Mouse (Mus musculus): Measurements from ENCODE around the gene Abat.

GRCm38 (mm10) chr16:8520525-8520924 lies 7.3 kb downstream of the Abat start:
- TF ChIP-seq MAX (IDR thresholded peaks at IDR 0.05) (no peak), MYOG (IDR thresholded peaks at IDR 0.05; ENCODE audit: control insufficient read depth, extremely low read depth, insufficient read length) (no peak), CTCF (IDR thresholded peaks at IDR 0.05; ENCODE audit: control insufficient read depth, insufficient read depth, insufficient read length) (no peak)

All from C2C12 (cell line).